Mouse (Mus musculus) activated CD4-positive, CD25-positive, alpha-beta regulatory T cell, adult 9 weeks (primary cell): ENCODE results near the gene H2-Aa. TPM values are rescaled to one million over a fixed set of nuclear protein-coding genes. Genes with fewer than 3 reads are reported as not detected.

Source experiments
- polyA plus RNA-seq: library from polyadenylated mRNA; unstranded; fragments of 100-300 nt; shearing (Covaris generic); gene quantifications from one replicate; pipeline ENCODE4 v1.2.1, GENCODE M21; 2017

H2-Aa gene
- 20.8 TPM for polyA plus RNA-seq

DNA sequence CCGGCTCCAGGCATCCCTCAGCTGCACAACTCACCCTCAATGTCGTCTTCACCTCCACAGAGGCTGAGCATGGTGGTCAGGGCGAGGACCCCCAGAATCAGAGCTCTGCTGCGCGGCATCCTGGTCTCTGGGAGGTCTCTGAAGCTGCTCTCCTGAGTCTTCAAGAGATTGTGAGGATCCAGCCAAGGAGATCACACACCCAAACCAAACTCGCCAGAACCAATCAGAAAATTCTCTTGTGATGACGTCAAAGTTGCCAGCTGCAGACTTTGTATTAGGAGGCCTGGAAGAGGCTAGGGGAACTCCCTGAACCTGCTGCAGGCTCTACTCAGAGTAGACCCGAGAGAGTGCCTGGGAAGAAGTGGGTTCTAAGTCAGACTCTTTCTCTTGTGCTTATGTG is at the start of gene H2-Aa:
Gene H2-Aa, minus strand, starts transcription at position 176 of the 400 bp plus-strand sequence.

GRCm38 (mm10) chr17:34325436-34325835 is 37.8 kb upstream of the H2-Aa start, which contains the start of gene H2-Eb2:
TSS of gene H2-Eb2 (plus strand) at chr17:34325665.

GRCm38 (mm10) chr17:34305380-34306030 is 17.9 kb upstream of the H2-Aa start, which contains the start of gene H2-Eb1:
TSS of gene H2-Eb1 (plus strand) at chr17:34305867.

GRCm38 (mm10) chr17:34257594-34258375 is 29.8 kb downstream of the H2-Aa start, which contains the start of gene H2-Ab1:
TSS of gene H2-Ab1 (plus strand) at chr17:34257689.

GRCm38 (mm10) chr17:34238706-34239105 is 48.9 kb downstream of the H2-Aa start, which contains the start of gene H2-Ob:
TSS of gene H2-Ob (plus strand) at chr17:34238903.

Other genes with a start within 250 kb of the H2-Aa start
- 3.3 TPM for gene Col11a2, start 248.4 kb downstream of the H2-Aa start, polyA plus RNA-seq
- gene H2-Oa, start 195.5 kb downstream of the H2-Aa start, polyA plus RNA-seq: 34.3 TPM
- gene H2-DMa, start 168.3 kb downstream of the H2-Aa start, polyA plus RNA-seq: 108 TPM
- 142 TPM for gene Brd2, start 165.2 kb downstream of the H2-Aa start, polyA plus RNA-seq
- 5.1 TPM for gene H2-DMb2, start 144.5 kb downstream of the H2-Aa start, polyA plus RNA-seq
- gene H2-DMb1, start 134.8 kb downstream of the H2-Aa start, polyA plus RNA-seq: 4.3 TPM
- 516 TPM for gene Tap1, start 100.3 kb downstream of the H2-Aa start, polyA plus RNA-seq
- 713 TPM for gene Psmb9, start 100.1 kb downstream of the H2-Aa start, polyA plus RNA-seq
- 1,545 TPM for gene Psmb8, start 90.1 kb downstream of the H2-Aa start, polyA plus RNA-seq
- gene Tap2, start 84.3 kb downstream of the H2-Aa start, polyA plus RNA-seq: 455 TPM
- gene H2-Ob, start 48.9 kb downstream of the H2-Aa start, polyA plus RNA-seq: 78.8 TPM
- 31.4 TPM for gene H2-Ab1, start 30.1 kb downstream of the H2-Aa start, polyA plus RNA-seq
- 18.7 TPM for gene H2-Eb1, start 18.0 kb upstream of the H2-Aa start, polyA plus RNA-seq
- gene H2-Eb2, start 37.8 kb upstream of the H2-Aa start, polyA plus RNA-seq: 0.11 TPM
- 0.39 TPM for gene Btnl2, start 67.0 kb upstream of the H2-Aa start, polyA plus RNA-seq
- gene Btnl1, start 89.3 kb upstream of the H2-Aa start, polyA plus RNA-seq: not detected
- gene BC051142, start 111.0 kb upstream of the H2-Aa start, polyA plus RNA-seq: 0.27 TPM
- gene Btnl4, start 189.5 kb upstream of the H2-Aa start, polyA plus RNA-seq: 0.48 TPM
- 0.35 TPM for gene Btnl6, start 229.5 kb upstream of the H2-Aa start, polyA plus RNA-seq